Mouse (Mus musculus) myocyte (in vitro differentiated cells): ENCODE data around the gene Slc6a17. TPM values are rescaled to one million over a fixed set of nuclear protein-coding genes. Genes with fewer than 3 reads are reported as not detected.

Experiments used
- H3K27me3 ChIP-seq: one replicate; pipeline ENCODE4 v1.6.1; 2011; ENCODE audit not compliant: control insufficient read depth, insufficient read depth, insufficient read length
- H3K36me3 ChIP-seq: one replicate; pipeline ENCODE4 v1.6.1; 2011; ENCODE audit not compliant: control insufficient read depth, insufficient read depth
- H3K4me2 ChIP-seq: one replicate; pipeline ENCODE4 v1.6.1; 2011; ENCODE audit warnings: low read depth, control low read depth
- H3K4me3 ChIP-seq: one replicate; pipeline ENCODE4 v1.5.1; 2011; ENCODE audit warnings: mild to moderate bottlenecking, control low read depth, moderate library complexity
- H3K79me2 ChIP-seq: one replicate; pipeline ENCODE4 v1.6.1; 2011; ENCODE audit not compliant: control insufficient read depth, insufficient read depth
- H3ac ChIP-seq: one replicate; pipeline ENCODE4 v1.6.1; 2011; ENCODE audit not compliant: control insufficient read depth, insufficient read length
- CEBPB ChIP-seq: IDR thresholded peaks from 2 replicates; pipeline ENCODE4 v1.6.1; 2011; ENCODE audit warnings: mild to moderate bottlenecking, moderate library complexity; ENCODE audit not compliant: poor library complexity, insufficient read depth, severe bottlenecking
- E2F4 ChIP-seq: IDR thresholded peaks from one replicate; pipeline ENCODE4 v1.6.1; 2011; ENCODE audit warnings: mild to moderate bottlenecking, control low read depth, moderate library complexity; ENCODE audit not compliant: insufficient read depth
- MAX ChIP-seq: IDR thresholded peaks from one replicate; pipeline ENCODE4 v1.6.1; 2011; ENCODE audit warnings: low read depth, mild to moderate bottlenecking, control low read depth
- MYOD1 ChIP-seq, 3 experiments: IDR thresholded peaks; one replicate each; pipeline ENCODE4 v1.6.1; 2011; ENCODE audit warnings: control low read depth in 2 of 3, low read depth in 2 of 3, mild to moderate bottlenecking in 2 of 3, moderate library complexity in 1 of 3; ENCODE audit not compliant: insufficient read length in 2 of 3, control insufficient read depth in 1 of 3
- MYOG ChIP-seq, 3 experiments: IDR thresholded peaks; one replicate each; pipeline ENCODE4 v1.6.1; 2011; ENCODE audit warnings: control low read depth in 2 of 3, low read depth in 2 of 3, mild to moderate bottlenecking in 2 of 3; ENCODE audit not compliant: insufficient read length in 2 of 3, control insufficient read depth in 1 of 3, insufficient read depth in 1 of 3
- POLR2A ChIP-seq: IDR thresholded peaks from one replicate; pipeline ENCODE4 v1.6.1; 2011; ENCODE audit warnings: low read depth, mild to moderate bottlenecking, control low read depth, moderate library complexity; ENCODE audit not compliant: insufficient read length
- POLR2AphosphoS2 ChIP-seq: IDR thresholded peaks from one replicate; pipeline ENCODE4 v1.6.1; 2011; ENCODE audit warnings: low read depth, control low read depth; ENCODE audit not compliant: insufficient read length
- REST ChIP-seq: IDR thresholded peaks from one replicate; pipeline ENCODE4 v1.6.1; 2011; ENCODE audit warnings: mild to moderate bottlenecking, control low read depth, moderate library complexity; ENCODE audit not compliant: insufficient read depth, insufficient read length
- SRF ChIP-seq: IDR thresholded peaks from one replicate; pipeline ENCODE4 v1.6.1; 2011; ENCODE audit warnings: low read depth; ENCODE audit not compliant: control insufficient read depth, insufficient read length
- TCF12 ChIP-seq: IDR thresholded peaks from one replicate; pipeline ENCODE4 v1.6.1; 2011; ENCODE audit warnings: mild to moderate bottlenecking, control low read depth; ENCODE audit not compliant: poor library complexity, insufficient read depth, severe bottlenecking
- TCF3 ChIP-seq: IDR thresholded peaks from one replicate; pipeline ENCODE4 v1.6.1; 2011; ENCODE audit warnings: low read depth, control low read depth; ENCODE audit not compliant: insufficient read length
- USF1 ChIP-seq: IDR thresholded peaks from one replicate; pipeline ENCODE4 v1.6.1; 2011; ENCODE audit warnings: low read depth, mild to moderate bottlenecking, control low read depth, moderate library complexity
- polyA plus RNA-seq: library from polyadenylated mRNA; unstranded; fragments of >200 nt; fragmentation: generic; extraction: Trizol; gene quantifications from one replicate; pipeline ENCODE4 v1.2.1, GENCODE M21; 2012; ENCODE audit warnings: missing spikeins

Slc6a17 gene
- polyA plus RNA-seq, 1 experiment = 1.9 TPM

DNA sequence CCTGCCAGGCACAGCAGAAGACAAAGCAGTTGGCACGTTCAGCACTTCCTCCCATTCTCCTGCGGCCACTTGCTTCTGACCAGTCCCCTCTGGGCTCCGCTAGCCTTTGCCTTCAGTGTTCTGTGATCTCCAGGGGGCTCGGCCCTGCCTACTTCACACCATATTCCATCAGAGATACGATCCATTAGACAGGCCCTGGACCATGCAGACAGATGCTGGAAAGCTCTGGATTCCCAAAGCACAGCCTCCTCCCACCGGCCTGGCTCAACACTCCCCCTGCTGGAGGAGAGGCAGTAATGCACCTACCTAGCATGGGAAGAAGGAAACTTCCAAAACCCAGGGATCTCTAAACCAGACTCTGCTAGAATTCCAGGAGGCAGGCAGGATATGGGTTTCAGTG lies 45.6 kb downstream of the Slc6a17 start:
- no peak overlapping the region for H3K4me2 ChIP-seq
- TF ChIP-seq TCF3 (no peak), E2F4 (no peak), MAX (no peak), SRF (no peak), POLR2AphosphoS2 (no peak), USF1 (no peak), MYOD1 (IDR thresholded peaks at IDR 0.05; ENCODE audit: control insufficient read depth in 1 of 3, insufficient read length in 2 of 3, low read depth in 2 of 3) (no peak), CEBPB (no peak)

DNA sequence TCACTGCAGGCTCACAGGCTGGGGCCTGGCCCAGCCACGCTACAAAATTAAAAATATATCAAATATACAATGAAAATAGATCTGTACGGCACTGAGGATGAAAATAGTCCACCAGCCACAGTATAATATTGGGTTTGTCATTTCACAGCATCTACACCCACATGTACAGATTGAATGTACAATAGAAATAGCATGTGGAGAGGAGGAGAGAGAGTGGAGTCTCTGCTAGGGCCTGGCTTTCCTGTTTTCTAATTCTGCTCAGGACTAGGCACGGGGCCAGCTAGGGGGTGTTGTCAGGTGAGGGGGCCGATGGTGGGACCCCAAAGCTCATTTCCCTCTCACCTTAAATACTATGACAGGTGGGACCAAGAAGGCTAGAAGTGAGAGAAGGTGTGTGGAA lies 48.8 kb downstream of the Slc6a17 start:
- Histone ChIP-seq H3ac (no peak overlapping the region), H3K4me2 (no peak overlapping the region), H3K27me3 (peaks cover 30% of the 10 kb centered on the region), H3K79me2 (no peaks in the 10 kb centered on the region), H3K4me3 (no peak overlapping the region), H3K36me3 (no peaks in the 10 kb centered on the region)
- TF ChIP-seq SRF = no peak
- no peak for TF ChIP-seq CEBPB

More for the DNA sequence above, 45.6 kb downstream of the Slc6a17 start:
- no peak overlapping the region for H3K4me3 ChIP-seq
- peaks cover 25% of the 10 kb centered on the region for H3K27me3 ChIP-seq
- H3K36me3 ChIP-seq = no peaks in the 10 kb centered on the region
- H3K79me2 ChIP-seq = no peaks in the 10 kb centered on the region
- no peak overlapping the region for H3ac ChIP-seq

- Histone ChIP-seq H3K36me3 (no peaks in the 10 kb centered on the region), H3ac (no peak overlapping the region), H3K79me2 (no peaks in the 10 kb centered on the region), H3K27me3 (peaks cover 38% of the 10 kb centered on the region), H3K4me2 (no peak overlapping the region), H3K4me3 (no peak overlapping the region)
- TF ChIP-seq USF1 (no peak), MYOD1 (IDR thresholded peaks at IDR 0.05; ENCODE audit: control insufficient read depth in 1 of 3, insufficient read length in 2 of 3, low read depth in 2 of 3) (no peak), POLR2AphosphoS2 (no peak), MYOG (IDR thresholded peaks at IDR 0.05; ENCODE audit: control insufficient read depth in 1 of 3, insufficient read depth in 1 of 3, insufficient read length in 2 of 3, low read depth in 2 of 3) (no peak), SRF (no peak), MAX (no peak), TCF3 (no peak), CEBPB (no peak), POLR2A (no peak), TCF12 (no peak), E2F4 (no peak), REST (no peak)
Observed at GRCm38 (mm10) chr3:107468106-107468505, 49.7 kb downstream of the Slc6a17 start.

GRCm38 (mm10) chr3:107466577-107466976 lies 51.2 kb downstream of the Slc6a17 start:
- Histone ChIP-seq H3ac (no peak overlapping the region), H3K36me3 (no peaks in the 10 kb centered on the region), H3K4me3 (no peak overlapping the region), H3K27me3 (peaks cover 47% of the 10 kb centered on the region), H3K79me2 (no peaks in the 10 kb centered on the region), H3K4me2 (no peak overlapping the region)
- TF ChIP-seq POLR2AphosphoS2 = no peak
- no peak for TF ChIP-seq POLR2A
- no peak for TF ChIP-seq SRF
- no peak for TF ChIP-seq MYOD1 (IDR thresholded peaks at IDR 0.05; ENCODE audit: control insufficient read depth in 1 of 3, insufficient read length in 2 of 3, low read depth in 2 of 3)
- TF ChIP-seq MYOG (IDR thresholded peaks at IDR 0.05; ENCODE audit: control insufficient read depth in 1 of 3, insufficient read depth in 1 of 3, insufficient read length in 2 of 3, low read depth in 2 of 3) = no peak
- TF ChIP-seq REST = no peak
- TF ChIP-seq MAX = no peak
- TF ChIP-seq E2F4 = no peak
- no peak for TF ChIP-seq TCF12
- no peak for TF ChIP-seq CEBPB
- TF ChIP-seq USF1 = no peak
- no peak for TF ChIP-seq TCF3

DNA sequence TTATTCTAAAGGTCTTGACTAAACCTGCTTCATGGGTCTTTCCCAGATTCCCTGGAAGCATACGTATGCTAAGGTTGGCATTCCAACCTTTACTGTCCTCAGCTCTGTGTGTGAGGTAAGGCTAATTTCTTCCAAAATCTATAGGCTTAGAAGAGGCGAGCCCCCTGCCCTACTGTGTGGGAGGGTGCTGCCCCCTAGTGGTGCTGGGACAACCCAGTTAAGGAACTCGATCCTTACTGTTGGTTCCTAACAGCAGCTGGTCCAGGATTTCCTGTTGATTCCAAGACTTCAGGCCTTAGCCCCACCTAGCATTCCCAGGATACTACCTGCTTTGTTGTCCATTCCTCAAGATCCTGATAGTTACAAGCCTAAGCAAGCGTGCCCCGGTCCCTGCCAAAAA lies 55.7 kb downstream of the Slc6a17 start:
- Histone ChIP-seq H3K36me3 (no peaks in the 10 kb centered on the region), H3K4me3 (no peak overlapping the region), H3K27me3 (peaks cover 65% of the 10 kb centered on the region), H3K4me2 (no peak overlapping the region), H3K79me2 (no peaks in the 10 kb centered on the region), H3ac (no peak overlapping the region)
- TF ChIP-seq POLR2A (no peak), E2F4 (no peak), MAX (no peak)

GRCm38 (mm10) chr3:107459773-107460431 lies 57.9 kb downstream of the Slc6a17 start:
- TF ChIP-seq E2F4 (no peak), MYOG (IDR thresholded peaks at IDR 0.05; ENCODE audit: control insufficient read depth in 1 of 3, insufficient read depth in 1 of 3, insufficient read length in 2 of 3, low read depth in 2 of 3) (no peak), MAX (no peak)
- H3K36me3 ChIP-seq = no peaks in the 10 kb centered on the region
- peak overlapping the region; percentile 2 for H3K4me2 ChIP-seq
- H3K79me2 ChIP-seq = no peaks in the 10 kb centered on the region
- no peak overlapping the region for H3ac ChIP-seq
- peaks cover 85% of the 10 kb centered on the region for H3K27me3 ChIP-seq
- H3K4me3 ChIP-seq = no peak overlapping the region
